Mouse (Mus musculus) liver, embryonic 14.5 days (tissue): Measurements from ENCODE around the gene Aagab. TPM values are rescaled to one million over a fixed set of nuclear protein-coding genes. Genes with fewer than 3 reads are reported as not detected.

Source experiments
- ATAC-seq: fragments of 200-750 bp; cut with Nextera tagmentation; 2 replicates; pipeline ENCODE4 v1.8.0; 2017; ENCODE audit warnings: moderate number of reproducible peaks, mild to moderate bottlenecking, moderate library complexity; ENCODE audit not compliant: insufficient read depth
- DNase-seq, 3 experiments: peaks; one replicate each; pipeline ENCODE4 v3.0.0-alpha.2; 2012 to 2013; ENCODE audit warnings: low read depth in 3 of 3, low spot score in 3 of 3
- H3K27ac ChIP-seq: fragments of 300-500 bp; sonication (generic); 2 replicates; pipeline ENCODE4 v1.5.1; 2014; ENCODE audit warnings: moderate library complexity, mild to moderate bottlenecking, control low read depth, inconsistent platforms
- H3K27me3 ChIP-seq: fragments of 300-500 bp; sonication (generic); 2 replicates; pipeline ENCODE4 v1.6.1; 2014; ENCODE audit warnings: mild to moderate bottlenecking, low read length, moderate library complexity; ENCODE audit not compliant: control insufficient read depth, insufficient read depth
- H3K36me3 ChIP-seq: fragments of 300-500 bp; sonication (generic); replicated peaks from 2 replicates; pipeline ENCODE4 v1.6.1; 2014; ENCODE audit warnings: low read depth; ENCODE audit not compliant: control insufficient read depth, insufficient read depth
- H3K4me1 ChIP-seq, 2 experiments: fragments of 200-500 bp in 1 of 2; fragments of 300-500 bp in 1 of 2; sonication (generic) in 1 of 2; replicated peaks; 2 replicates each; pipeline ENCODE4 v1.6.1; 2012 to 2014; ENCODE audit warnings: antibody characterized with exemption in 1 of 2, inconsistent platforms in 1 of 2, low read length in 1 of 2; ENCODE audit not compliant: control insufficient read depth in 2 of 2, insufficient read depth in 2 of 2
- H3K4me2 ChIP-seq: fragments of 300-500 bp; sonication (generic); 2 replicates; pipeline ENCODE4 v1.6.1; 2014; ENCODE audit warnings: low read depth, mild to moderate bottlenecking, control low read depth, moderate library complexity
- H3K4me3 ChIP-seq, 2 experiments: fragments of 200-500 bp in 1 of 2; fragments of 300-500 bp in 1 of 2; sonication (generic) in 1 of 2; 2 replicates each; pipeline ENCODE4 v1.5.1; 2012 to 2014; ENCODE audit warnings: low read depth in 2 of 2, low read length in 2 of 2, mild to moderate bottlenecking in 2 of 2, control low read depth in 1 of 2, inconsistent platforms in 1 of 2, moderate library complexity in 1 of 2; ENCODE audit not compliant: insufficient read depth in 1 of 2
- H3K9ac ChIP-seq: fragments of 300-500 bp; sonication (generic); replicated peaks from 2 replicates; pipeline ENCODE4 v1.6.1; 2014; ENCODE audit warnings: mild to moderate bottlenecking, control low read depth, moderate library complexity
- H3K9me3 ChIP-seq: fragments of 300-500 bp; sonication (generic); 2 replicates; pipeline ENCODE4 v1.6.1; 2016; ENCODE audit warnings: low read length, mixed read lengths; ENCODE audit not compliant: control insufficient read depth
- CTCF ChIP-seq: IDR thresholded peaks from 2 replicates; pipeline ENCODE4 v1.5.1; 2016; ENCODE audit warnings: antibody characterized with exemption, low read depth, control low read depth
- EP300 ChIP-seq: IDR thresholded peaks from 2 replicates; pipeline ENCODE4 v1.6.1; 2016; ENCODE audit warnings: antibody characterized with exemption, low read depth
- WGBS: fragments of 180-500 bp; shearing (Covaris S2); extraction: QIAGEN DNeasy Blood & Tissue Kit; methylation state at CpG from one replicate; pipeline ENCODE4 v1.1.7; 2014; ENCODE audit not compliant: insufficient replicate concordance; 5-methylcytosine and 5-hydroxymethylcytosine counted together
- polyA plus RNA-seq, 2 experiments: library from polyadenylated mRNA; depleted of rRNA in 1 of 2; stranded (reverse) in 1 of 2; unstranded in 1 of 2; fragments of >200 nt; fragmentation: Nextera tagmentation in 1 of 2; extraction: Ambion mirVana in 1 of 2; gene quantifications; 2 replicates each; pipeline versions ENCODE4 v1.2.1 to v1.2.3; 2012 to 2014

The Aagab gene
- polyA plus RNA-seq, 2 experiments, result 6.9 to 15.0 TPM

- WGBS, result 70% methylated on average over 13 of the region's 13 CpGs
- ATAC-seq, result no peak
- H3K27ac ChIP-seq, result no peak overlapping the region
Observed at GRCm38 (mm10) chr9:63664792-63665646, 62.6 kb downstream of the Aagab start.

GRCm38 (mm10) chr9:63666612-63667372 lies 64.3 kb downstream of the Aagab start:
- no peaks in the 10 kb centered on the region; the same call in 1 of the 2 replicates for H3K36me3 ChIP-seq
- TF ChIP-seq EP300 (no peak), CTCF (no peak)
- no peak overlapping the region for H3K27ac ChIP-seq
- no peak overlapping the region for H3K4me2 ChIP-seq
- DNase-seq (no peak), ATAC-seq (no peak)
- H3K4me1 ChIP-seq, result 0 out of 4 replicates have a peak, but pooled peaks cover 0 to 4% of the 10 kb centered on the region in 2 experiments
- no peak overlapping the region for H3K4me3 ChIP-seq
- no peaks in the 10 kb centered on the region for H3K27me3 ChIP-seq
- H3K9me3 ChIP-seq, result no peaks in the 10 kb centered on the region
- H3K9ac ChIP-seq, result no peak overlapping the region
- 76% methylated on average over 18 of the region's 18 CpGs for WGBS

More at GRCm38 (mm10) chr9:63664792-63665646, 62.6 kb downstream of the Aagab start:
- TF ChIP-seq CTCF, result no peak
- no peak for TF ChIP-seq EP300
- H3K27me3 ChIP-seq, result no peaks in the 10 kb centered on the region
- no peaks in the 10 kb centered on the region for H3K9me3 ChIP-seq
- DNase-seq, result no peak
- 0 out of 4 replicates have a peak, but pooled peaks cover 0 to 4% of the 10 kb centered on the region in 2 experiments for H3K4me1 ChIP-seq
- no peak overlapping the region for H3K4me3 ChIP-seq
- no peak overlapping the region for H3K9ac ChIP-seq
- H3K36me3 ChIP-seq, result no peaks in the 10 kb centered on the region; the same call in 1 of the 2 replicates
- H3K4me2 ChIP-seq, result no peak overlapping the region

- no peaks in the 10 kb centered on the region for H3K9me3 ChIP-seq
- H3K4me3 ChIP-seq, result no peak overlapping the region
- H3K27me3 ChIP-seq, result no peaks in the 10 kb centered on the region
- ATAC-seq (no peak), DNase-seq (no peak)
- no peak overlapping the region for H3K9ac ChIP-seq
- H3K4me2 ChIP-seq, result no peak overlapping the region
- no peaks in the 10 kb centered on the region; the same call in 1 of the 2 replicates for H3K36me3 ChIP-seq
- no peak overlapping the region for H3K27ac ChIP-seq
- WGBS, result 81% methylated on average over 8 of the region's 8 CpGs
- TF ChIP-seq CTCF, result no peak
- TF ChIP-seq EP300, result no peak
- H3K4me1 ChIP-seq, result peaks cover 0 to 5% of the 10 kb centered on the region in 2 experiments; a peak in 1 of 4 replicates
Observed at GRCm38 (mm10) chr9:63667373-63667724, 64.9 kb downstream of the Aagab start.

GRCm38 (mm10) chr9:63668621-63669020 lies 66.2 kb downstream of the Aagab start:
- Histone ChIP-seq H3K9ac (no peak overlapping the region), H3K4me3 (no peak overlapping the region), H3K9me3 (no peaks in the 10 kb centered on the region), H3K36me3 (no peaks in the 10 kb centered on the region), H3K4me1 (peaks cover 0 to 15% of the 10 kb centered on the region in 2 experiments; a peak in 1 of 4 replicates), H3K27ac (no peak overlapping the region), H3K27me3 (no peaks in the 10 kb centered on the region), H3K4me2 (no peak overlapping the region)
- no peak for ATAC-seq
- 66% methylated on average over 1 of the region's 1 CpGs for WGBS
- no peak for DNase-seq
- no peak for TF ChIP-seq EP300

GRCm38 (mm10) chr9:63669816-63670215 lies 67.4 kb downstream of the Aagab start:
- no peak overlapping the region for H3K4me2 ChIP-seq
- no peaks in the 10 kb centered on the region for H3K27me3 ChIP-seq
- H3K4me3 ChIP-seq, result no peak overlapping the region
- no peak overlapping the region for H3K27ac ChIP-seq
- WGBS, result 80% methylated on average over 7 of the region's 7 CpGs
- ATAC-seq (no peak), DNase-seq (no peak)
- peaks cover 0 to 16% of the 10 kb centered on the region in 2 experiments; a peak in 1 of 4 replicates for H3K4me1 ChIP-seq
- H3K9ac ChIP-seq, result no peak overlapping the region
- H3K9me3 ChIP-seq, result no peaks in the 10 kb centered on the region
- no peaks in the 10 kb centered on the region for H3K36me3 ChIP-seq
- TF ChIP-seq EP300 (no peak), CTCF (no peak)
